Mouse (Mus musculus): ENCODE data around the gene Nupl2.

DNA sequence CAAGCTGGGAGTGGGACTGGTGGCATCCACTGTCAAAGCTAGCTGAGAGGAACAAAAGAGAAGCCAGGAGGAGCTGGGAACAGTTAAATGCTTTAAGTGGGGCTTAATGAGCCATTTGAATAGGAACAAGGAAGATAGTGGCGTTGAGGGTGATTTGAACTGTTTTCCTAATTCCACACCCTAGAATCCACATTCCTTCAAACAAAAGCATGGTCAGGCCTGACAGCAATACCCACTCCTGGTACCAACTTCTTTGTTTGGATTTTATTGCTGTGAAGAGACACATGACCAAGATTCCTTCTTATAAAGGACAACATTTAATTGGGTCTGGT is 49.8 kb downstream of the Nupl2 start:
- TF ChIP-seq CTCF (IDR thresholded peaks at IDR 0.05) (no peak), POLR2A (IDR thresholded peaks at IDR 0.05; ENCODE audit: insufficient read depth, low read depth, low read length) (no peak), EP300 (IDR thresholded peaks at IDR 0.05; ENCODE audit: insufficient read depth, low read depth, low read length) (no peak)

All from heart, adult 2 months (tissue).